Mouse (Mus musculus): ENCODE data around the gene Eml4. TPM values are rescaled to one million over a fixed set of nuclear protein-coding genes. Genes with fewer than 3 reads are reported as not detected.
A peak's percentile ranks its signal among the peaks of the same experiment; 100 is the strongest.

Eml4 gene
- polyA plus RNA-seq, 1 experiment = 114 TPM

DNA sequence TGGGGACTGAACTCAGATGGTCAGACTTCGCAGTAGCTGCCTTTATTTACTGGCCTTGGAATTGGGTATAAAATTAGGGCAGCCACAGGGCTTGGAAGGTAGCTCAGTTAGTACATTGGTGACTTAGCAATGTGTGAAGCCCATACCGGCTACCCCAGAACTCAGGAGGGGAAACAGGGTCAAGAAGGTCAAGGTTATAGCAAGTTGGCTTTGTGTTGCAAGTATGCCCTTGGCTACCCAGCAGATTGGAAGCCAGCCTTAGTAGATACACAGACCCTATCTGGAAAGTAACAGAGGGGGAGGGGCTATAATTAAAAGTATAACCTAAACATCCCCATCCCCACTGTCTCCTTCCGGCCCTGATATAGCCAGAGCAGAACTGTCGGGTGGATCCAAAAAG is 171.2 kb downstream of the Eml4 start:
- Histone ChIP-seq H3K27ac (ENCODE audit: insufficient read depth, low read length) (peak overlapping the region; percentile 85), H3K36me3 (ENCODE audit: control insufficient read depth, insufficient read depth, low read length, poor library complexity, severe bottlenecking) (no peaks in the 10 kb centered on the region), H3K9me3 (replicated peaks; ENCODE audit: control insufficient read depth, insufficient read depth, low read length, poor library complexity, severe bottlenecking) (no peaks in the 10 kb centered on the region), H3K4me1 (ENCODE audit: control insufficient read depth, insufficient read depth, low read length) (no peaks in the 10 kb centered on the region), H3K9ac (ENCODE audit: low read depth, poor library complexity, severe bottlenecking) (peak overlapping the region; percentile 57), H3K4me3 (ENCODE audit: low read depth, low read length) (peak overlapping the region; percentile 80), H3K27me3 (ENCODE audit: control insufficient read depth, insufficient read depth, low read length, poor library complexity, severe bottlenecking) (no peaks in the 10 kb centered on the region)
- TF ChIP-seq CTCF (IDR thresholded peaks at IDR 0.05; ENCODE audit: low read depth, low read length) = no peak
- peak; percentile 54; the same call in 1 of the 2 replicates for TF ChIP-seq EP300 (IDR thresholded peaks at IDR 0.05; ENCODE audit: insufficient read depth, low read depth, low read length)

DNA sequence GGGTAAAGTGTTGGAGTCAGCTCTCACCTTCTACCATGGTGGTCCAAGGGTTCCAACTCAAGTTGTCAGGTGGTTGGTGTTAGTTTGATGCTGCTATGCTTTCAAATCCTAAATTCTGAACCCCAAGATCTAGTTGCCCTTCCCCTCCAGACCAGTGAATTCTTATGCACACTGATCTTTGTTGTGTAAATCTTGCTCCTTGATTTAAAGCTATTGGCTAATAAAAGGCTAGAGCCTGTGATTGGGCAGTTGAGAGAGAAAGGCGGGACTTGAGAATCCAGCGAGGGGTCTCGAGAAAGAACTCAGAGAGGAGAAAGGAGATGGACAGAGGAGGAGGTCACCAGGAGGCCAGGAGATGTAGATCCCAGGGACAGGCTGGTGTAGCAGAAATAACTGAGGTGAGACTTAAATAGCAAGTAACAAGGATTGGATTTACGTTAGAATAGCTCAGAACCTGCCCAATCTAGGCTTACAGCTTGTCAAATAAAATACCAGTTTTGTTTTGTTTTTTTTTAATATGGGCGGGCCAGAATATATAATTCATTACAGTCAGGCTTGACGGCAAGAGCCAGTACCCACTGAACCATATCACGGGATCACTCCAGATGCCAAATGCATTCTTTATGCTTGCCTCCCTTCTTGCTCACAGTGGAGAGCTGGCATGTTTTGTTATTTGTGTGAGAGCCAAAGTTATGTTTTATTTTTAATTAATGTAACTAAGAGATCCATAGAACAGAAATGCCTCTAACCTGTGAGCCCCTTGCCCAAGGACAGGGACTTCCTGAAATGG is 172.1 kb downstream of the Eml4 start:
- Histone ChIP-seq H3K4me1 (ENCODE audit: control insufficient read depth, insufficient read depth, low read length) (no peaks in the 10 kb centered on the region), H3K27ac (ENCODE audit: insufficient read depth, low read length) (peak overlapping the region; percentile 85), H3K27me3 (ENCODE audit: control insufficient read depth, insufficient read depth, low read length, poor library complexity, severe bottlenecking) (no peaks in the 10 kb centered on the region), H3K9ac (ENCODE audit: low read depth, poor library complexity, severe bottlenecking) (peak overlapping the region; percentile 57), H3K9me3 (replicated peaks; ENCODE audit: control insufficient read depth, insufficient read depth, low read length, poor library complexity, severe bottlenecking) (no peaks in the 10 kb centered on the region), H3K4me3 (ENCODE audit: low read depth, low read length) (peak overlapping the region; percentile 80), H3K36me3 (ENCODE audit: control insufficient read depth, insufficient read depth, low read length, poor library complexity, severe bottlenecking) (no peaks in the 10 kb centered on the region)
- TF ChIP-seq CTCF (IDR thresholded peaks at IDR 0.05; ENCODE audit: low read depth, low read length) = no peak
- peak; percentile 76 for TF ChIP-seq POLR2A (IDR thresholded peaks at IDR 0.05; ENCODE audit: insufficient read depth, low read length)

DNA sequence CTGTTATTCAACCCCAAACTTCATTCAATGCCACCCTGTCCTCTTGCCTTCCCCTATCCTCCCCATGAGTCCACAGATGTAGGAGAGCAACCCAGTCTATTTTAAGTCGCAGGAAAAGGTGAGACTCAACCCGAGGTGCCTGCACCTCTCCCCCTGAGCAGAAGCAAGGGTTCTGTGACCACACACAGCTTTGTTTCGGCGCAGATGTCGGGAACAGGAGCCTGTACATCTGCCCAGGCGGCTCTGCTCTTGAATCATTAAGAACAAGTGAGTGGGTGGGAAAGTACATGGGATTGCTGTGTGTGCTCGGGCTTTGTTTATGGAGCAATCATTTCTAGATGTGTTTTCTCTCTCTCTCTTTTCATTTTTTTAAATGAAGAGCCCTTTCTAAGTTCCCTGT is 174.0 kb downstream of the Eml4 start:
- peaks cover 7% of the 10 kb centered on the region for H3K4me1 ChIP-seq (ENCODE audit: control insufficient read depth, insufficient read depth, low read length)
- H3K4me3 ChIP-seq (ENCODE audit: low read depth, low read length) = peak overlapping the region; percentile 16
- TF ChIP-seq CTCF (IDR thresholded peaks at IDR 0.05; ENCODE audit: low read depth, low read length) (no peak), POLR2A (IDR thresholded peaks at IDR 0.05; ENCODE audit: insufficient read depth, low read length) (no peak), EP300 (IDR thresholded peaks at IDR 0.05; ENCODE audit: insufficient read depth, low read depth, low read length) (no peak)
- no peaks in the 10 kb centered on the region for H3K36me3 ChIP-seq (ENCODE audit: control insufficient read depth, insufficient read depth, low read length, poor library complexity, severe bottlenecking)
- H3K9ac ChIP-seq (ENCODE audit: low read depth, poor library complexity, severe bottlenecking) = peak overlapping the region; percentile 23; the same call in 1 of the 2 replicates
- no peaks in the 10 kb centered on the region for H3K27me3 ChIP-seq (ENCODE audit: control insufficient read depth, insufficient read depth, low read length, poor library complexity, severe bottlenecking)
- no peak overlapping the region for H3K27ac ChIP-seq (ENCODE audit: insufficient read depth, low read length)
- no peaks in the 10 kb centered on the region for H3K9me3 ChIP-seq (replicated peaks; ENCODE audit: control insufficient read depth, insufficient read depth, low read length, poor library complexity, severe bottlenecking)

DNA sequence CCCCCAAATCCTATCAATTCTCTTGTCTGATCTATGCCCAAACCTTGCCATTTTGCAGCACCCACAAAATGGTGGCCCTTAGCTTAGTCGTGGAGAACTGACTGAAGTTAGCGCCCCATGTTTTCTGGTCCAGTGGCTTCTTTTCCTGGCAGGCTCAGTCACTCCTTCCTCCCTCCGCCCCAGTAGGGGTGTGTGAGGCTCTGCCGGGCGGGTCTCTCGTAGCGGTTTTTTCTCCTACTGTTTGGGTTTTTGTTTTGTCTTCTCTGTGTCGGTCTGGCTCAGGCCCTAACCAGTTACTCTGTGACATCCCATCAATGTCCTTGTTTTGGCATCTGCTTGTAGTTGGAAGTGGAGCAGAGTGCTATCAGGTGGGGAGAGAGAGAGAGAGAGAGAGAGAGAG is 174.9 kb downstream of the Eml4 start:
- no peaks in the 10 kb centered on the region for H3K9me3 ChIP-seq (replicated peaks; ENCODE audit: control insufficient read depth, insufficient read depth, low read length, poor library complexity, severe bottlenecking)
- TF ChIP-seq EP300 (IDR thresholded peaks at IDR 0.05; ENCODE audit: insufficient read depth, low read depth, low read length) (no peak), POLR2A (IDR thresholded peaks at IDR 0.05; ENCODE audit: insufficient read depth, low read length) (no peak), CTCF (IDR thresholded peaks at IDR 0.05; ENCODE audit: low read depth, low read length) (no peak)
- H3K36me3 ChIP-seq (ENCODE audit: control insufficient read depth, insufficient read depth, low read length, poor library complexity, severe bottlenecking) = no peaks in the 10 kb centered on the region
- H3K27ac ChIP-seq (ENCODE audit: insufficient read depth, low read length) = peak overlapping the region; percentile 95
- peaks cover 7% of the 10 kb centered on the region for H3K4me1 ChIP-seq (ENCODE audit: control insufficient read depth, insufficient read depth, low read length)
- no peak overlapping the region for H3K4me3 ChIP-seq (ENCODE audit: low read depth, low read length)
- H3K27me3 ChIP-seq (ENCODE audit: control insufficient read depth, insufficient read depth, low read length, poor library complexity, severe bottlenecking) = no peaks in the 10 kb centered on the region
- H3K9ac ChIP-seq (ENCODE audit: low read depth, poor library complexity, severe bottlenecking) = peak overlapping the region; percentile 13; the same call in 1 of the 2 replicates

DNA sequence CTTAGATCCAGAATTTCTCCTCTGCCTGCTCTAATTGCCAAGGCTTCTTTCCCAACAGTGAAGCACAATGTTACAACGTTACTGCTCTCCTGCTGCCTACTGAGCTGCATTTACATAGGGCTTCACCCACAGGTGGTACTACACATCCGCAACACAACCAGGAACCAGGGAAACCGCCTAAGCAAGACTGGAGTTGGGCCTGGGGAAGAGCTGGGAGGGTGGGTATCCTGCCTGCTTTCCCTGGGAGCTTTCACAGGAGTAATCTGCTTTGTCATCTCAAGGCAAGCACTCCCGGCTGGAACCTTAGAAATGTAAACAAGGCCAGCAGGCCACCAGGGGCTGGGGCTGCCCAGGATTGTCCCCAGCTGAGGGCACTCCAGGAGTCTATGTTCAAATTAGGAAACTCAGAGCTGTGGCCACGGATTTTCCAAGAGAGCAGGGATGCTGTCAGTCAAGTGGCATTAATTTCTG is 175.4 kb downstream of the Eml4 start:
- no peak for TF ChIP-seq POLR2A (IDR thresholded peaks at IDR 0.05; ENCODE audit: insufficient read depth, low read length)
- TF ChIP-seq CTCF (IDR thresholded peaks at IDR 0.05; ENCODE audit: low read depth, low read length) = no peak
- TF ChIP-seq EP300 (IDR thresholded peaks at IDR 0.05; ENCODE audit: insufficient read depth, low read depth, low read length) = peak; percentile 85
- Histone ChIP-seq H3K27ac (ENCODE audit: insufficient read depth, low read length) (peak overlapping the region; percentile 95), H3K4me1 (ENCODE audit: control insufficient read depth, insufficient read depth, low read length) (peaks cover 7% of the 10 kb centered on the region), H3K4me3 (ENCODE audit: low read depth, low read length) (no peak overlapping the region), H3K36me3 (ENCODE audit: control insufficient read depth, insufficient read depth, low read length, poor library complexity, severe bottlenecking) (no peaks in the 10 kb centered on the region), H3K27me3 (ENCODE audit: control insufficient read depth, insufficient read depth, low read length, poor library complexity, severe bottlenecking) (no peaks in the 10 kb centered on the region), H3K9me3 (replicated peaks; ENCODE audit: control insufficient read depth, insufficient read depth, low read length, poor library complexity, severe bottlenecking) (no peaks in the 10 kb centered on the region), H3K9ac (ENCODE audit: low read depth, poor library complexity, severe bottlenecking) (no peak overlapping the region)
